Mouse (Mus musculus): ENCODE results near the gene Tmem136. TPM values are rescaled to one million over a fixed set of nuclear protein-coding genes. Genes with fewer than 3 reads are reported as not detected.

Gene Tmem136
- polyA plus RNA-seq, 1 experiment from 2014 or later, result 9.2 TPM

GRCm38 (mm10) chr9:43105664-43106361 is 10.6 kb downstream of the Tmem136 start:
- Histone ChIP-seq H3K9me3 (ENCODE audit: control insufficient read depth, low read length) (no peaks in the 10 kb centered on the region), H3K4me3 (ENCODE audit: low read length) (peak overlapping the region; percentile 85), H3K4me1 (ENCODE audit: control insufficient read depth, insufficient read depth, low read depth, low read length) (peaks cover 27% of the 10 kb centered on the region), H3K4me2 (ENCODE audit: low read length) (peak overlapping the region; percentile 88), H3K36me3 (ENCODE audit: control insufficient read depth, insufficient read depth, low read length) (peaks cover 9% of the 10 kb centered on the region; the same call in 1 of the 2 replicates), H3K9ac (ENCODE audit: low read depth, low read length) (peak overlapping the region; percentile 88), H3K27ac (ENCODE audit: low read depth, low read length) (peak overlapping the region; percentile 91), H3K27me3 (replicated peaks; ENCODE audit: control insufficient read depth, insufficient read depth, low read length) (no peaks in the 10 kb centered on the region)
- 0% methylated on average over 61 of the region's 91 CpGs for WGBS
- peak; percentile 86 for ATAC-seq

GRCm38 (mm10) chr9:43104873-43105663 is 11.3 kb downstream of the Tmem136 start:
- H3K4me3 ChIP-seq (ENCODE audit: low read length), result peak overlapping the region; percentile 85
- peak overlapping the region; percentile 91 for H3K27ac ChIP-seq (ENCODE audit: low read depth, low read length)
- WGBS, result under 1% methylated on average over 35 of the region's 40 CpGs
- H3K9ac ChIP-seq (ENCODE audit: low read depth, low read length), result peak overlapping the region; percentile 88
- H3K4me2 ChIP-seq (ENCODE audit: low read length), result peak overlapping the region; percentile 88
- H3K27me3 ChIP-seq (replicated peaks; ENCODE audit: control insufficient read depth, insufficient read depth, low read length), result no peaks in the 10 kb centered on the region
- no peaks in the 10 kb centered on the region for H3K9me3 ChIP-seq (ENCODE audit: control insufficient read depth, low read length)
- ATAC-seq, result no peak; the same call in 1 of the 2 replicates
- peaks cover 27% of the 10 kb centered on the region for H3K4me1 ChIP-seq (ENCODE audit: control insufficient read depth, insufficient read depth, low read depth, low read length)
- H3K36me3 ChIP-seq (ENCODE audit: control insufficient read depth, insufficient read depth, low read length), result peaks cover 2% of the 10 kb centered on the region; the same call in 1 of the 2 replicates

GRCm38 (mm10) chr9:43104526-43104872 is 11.9 kb downstream of the Tmem136 start:
- ATAC-seq, result no peak
- peak overlapping the region; percentile 88 for H3K9ac ChIP-seq (ENCODE audit: low read depth, low read length)
- 6% methylated on average over 4 of the region's 4 CpGs for WGBS
- H3K9me3 ChIP-seq (ENCODE audit: control insufficient read depth, low read length), result no peaks in the 10 kb centered on the region
- peak overlapping the region; percentile 85 for H3K4me3 ChIP-seq (ENCODE audit: low read length)
- H3K4me1 ChIP-seq (ENCODE audit: control insufficient read depth, insufficient read depth, low read depth, low read length), result peaks cover 29% of the 10 kb centered on the region
- H3K4me2 ChIP-seq (ENCODE audit: low read length), result peak overlapping the region; percentile 88
- H3K27me3 ChIP-seq (replicated peaks; ENCODE audit: control insufficient read depth, insufficient read depth, low read length), result no peaks in the 10 kb centered on the region
- 0 out of 2 replicates have a peak, but pooled peaks cover 2% of the 10 kb centered on the region for H3K36me3 ChIP-seq (ENCODE audit: control insufficient read depth, insufficient read depth, low read length)
- H3K27ac ChIP-seq (ENCODE audit: low read depth, low read length), result no peak overlapping the region; the same call in 1 of the 2 replicates

DNA sequence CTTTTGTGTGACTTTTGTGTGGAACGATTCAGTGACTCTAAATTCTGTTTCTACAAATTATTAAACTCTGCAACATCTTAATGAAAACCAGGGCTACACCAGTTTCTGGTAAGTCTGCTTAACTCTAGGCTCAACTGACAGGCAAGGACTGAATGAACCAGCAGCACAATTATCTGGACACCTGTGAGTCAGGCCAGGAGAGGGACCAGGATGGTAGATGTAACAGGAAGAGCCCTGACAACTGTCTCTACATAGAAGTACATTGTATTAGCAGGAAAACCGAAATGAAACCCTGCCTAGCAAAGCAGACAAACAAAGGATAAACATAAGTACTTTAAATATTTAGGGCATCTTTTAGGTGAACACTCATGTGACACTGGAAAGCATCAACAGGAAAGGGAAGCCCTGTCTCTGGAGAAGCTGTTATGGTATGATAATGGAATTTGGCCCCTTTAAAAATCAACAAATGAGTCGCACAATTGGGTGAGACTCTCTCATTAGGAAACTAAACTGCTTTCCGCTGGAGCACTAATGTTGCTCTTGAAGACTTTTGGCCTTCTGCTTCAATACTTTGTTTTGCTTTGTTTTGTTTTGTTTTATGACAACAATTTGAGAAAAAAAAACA is 12.6 kb downstream of the Tmem136 start:
- Histone ChIP-seq H3K36me3 (ENCODE audit: control insufficient read depth, insufficient read depth, low read length) (no peaks in the 10 kb centered on the region), H3K4me1 (ENCODE audit: control insufficient read depth, insufficient read depth, low read depth, low read length) (peaks cover 29% of the 10 kb centered on the region), H3K9ac (ENCODE audit: low read depth, low read length) (peak overlapping the region; percentile 9; the same call in 1 of the 2 replicates), H3K4me3 (ENCODE audit: low read length) (peak overlapping the region; percentile 85), H3K4me2 (ENCODE audit: low read length) (peak overlapping the region; percentile 88), H3K27me3 (replicated peaks; ENCODE audit: control insufficient read depth, insufficient read depth, low read length) (no peaks in the 10 kb centered on the region), H3K27ac (ENCODE audit: low read depth, low read length) (no peak overlapping the region), H3K9me3 (ENCODE audit: control insufficient read depth, low read length) (no peaks in the 10 kb centered on the region)
- ATAC-seq, result no peak
- WGBS, result 26% methylated on average over 4 of the region's 4 CpGs

- Histone ChIP-seq H3K4me1 (ENCODE audit: control insufficient read depth, insufficient read depth, low read depth, low read length) (peaks cover 29% of the 10 kb centered on the region), H3K4me2 (ENCODE audit: low read length) (peak overlapping the region; percentile 43), H3K27ac (ENCODE audit: low read depth, low read length) (no peak overlapping the region), H3K9ac (ENCODE audit: low read depth, low read length) (no peak overlapping the region), H3K27me3 (replicated peaks; ENCODE audit: control insufficient read depth, insufficient read depth, low read length) (no peaks in the 10 kb centered on the region), H3K4me3 (ENCODE audit: low read length) (no peak overlapping the region), H3K36me3 (ENCODE audit: control insufficient read depth, insufficient read depth, low read length) (no peaks in the 10 kb centered on the region), H3K9me3 (ENCODE audit: control insufficient read depth, low read length) (no peaks in the 10 kb centered on the region)
- 92% methylated on average over 2 of the region's 2 CpGs for WGBS
- no peak for ATAC-seq
Observed at GRCm38 (mm10) chr9:43102931-43103330, 13.4 kb downstream of the Tmem136 start.

DNA sequence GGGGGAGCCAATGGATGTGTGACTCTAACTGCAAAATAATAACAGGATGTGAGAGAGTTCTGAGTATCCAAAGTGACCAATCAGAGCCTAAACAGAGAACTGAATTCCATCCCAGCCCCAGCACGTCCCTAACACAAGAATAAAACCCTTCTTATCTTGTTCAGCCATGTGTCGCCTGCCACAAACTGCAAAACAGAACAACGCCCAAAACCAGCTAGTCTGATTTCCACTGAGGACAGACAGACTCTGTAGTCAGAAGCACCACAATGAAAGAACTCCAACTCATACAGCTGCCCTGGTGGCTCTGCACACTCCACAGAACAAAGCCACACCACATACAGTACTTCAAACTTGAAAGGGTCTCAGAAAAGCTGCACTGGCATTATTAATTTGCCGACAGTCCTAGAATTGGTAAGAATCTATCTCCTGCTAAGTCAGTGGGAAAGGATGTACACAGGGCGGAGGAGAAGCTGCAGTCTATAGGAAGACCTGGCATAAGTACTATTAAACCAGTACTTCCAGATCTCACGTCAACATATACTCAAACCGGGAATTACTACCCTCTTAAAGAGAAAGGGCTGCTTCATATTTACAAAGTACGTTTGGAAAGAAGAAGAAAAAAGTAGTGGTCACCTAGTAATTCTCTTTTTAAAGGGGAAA is 14.3 kb downstream of the Tmem136 start:
- 81% methylated on average over 8 of the region's 8 CpGs for WGBS
- H3K27me3 ChIP-seq (replicated peaks; ENCODE audit: control insufficient read depth, insufficient read depth, low read length), result no peaks in the 10 kb centered on the region
- H3K4me1 ChIP-seq (ENCODE audit: control insufficient read depth, insufficient read depth, low read depth, low read length), result peaks cover 28% of the 10 kb centered on the region
- no peaks in the 10 kb centered on the region for H3K36me3 ChIP-seq (ENCODE audit: control insufficient read depth, insufficient read depth, low read length)
- no peak overlapping the region for H3K4me3 ChIP-seq (ENCODE audit: low read length)
- ATAC-seq, result no peak
- peak overlapping the region; percentile 25; the same call in 1 of the 2 replicates for H3K4me2 ChIP-seq (ENCODE audit: low read length)
- no peak overlapping the region for H3K27ac ChIP-seq (ENCODE audit: low read depth, low read length)
- no peak overlapping the region for H3K9ac ChIP-seq (ENCODE audit: low read depth, low read length)
- no peaks in the 10 kb centered on the region for H3K9me3 ChIP-seq (ENCODE audit: control insufficient read depth, low read length)

GRCm38 (mm10) chr9:43098922-43099321 is 17.4 kb downstream of the Tmem136 start:
- H3K4me1 ChIP-seq (ENCODE audit: control insufficient read depth, insufficient read depth, low read depth, low read length), result peaks cover 18% of the 10 kb centered on the region
- no peak overlapping the region for H3K4me2 ChIP-seq (ENCODE audit: low read length)
- ATAC-seq, result no peak
- no peaks in the 10 kb centered on the region for H3K36me3 ChIP-seq (ENCODE audit: control insufficient read depth, insufficient read depth, low read length)
- no peak overlapping the region for H3K9ac ChIP-seq (ENCODE audit: low read depth, low read length)
- no peak overlapping the region for H3K27ac ChIP-seq (ENCODE audit: low read depth, low read length)
- no peaks in the 10 kb centered on the region for H3K9me3 ChIP-seq (ENCODE audit: control insufficient read depth, low read length)
- 55% methylated on average over 4 of the region's 4 CpGs for WGBS
- H3K4me3 ChIP-seq (ENCODE audit: low read length), result no peak overlapping the region
- no peaks in the 10 kb centered on the region for H3K27me3 ChIP-seq (replicated peaks; ENCODE audit: control insufficient read depth, insufficient read depth, low read length)

DNA sequence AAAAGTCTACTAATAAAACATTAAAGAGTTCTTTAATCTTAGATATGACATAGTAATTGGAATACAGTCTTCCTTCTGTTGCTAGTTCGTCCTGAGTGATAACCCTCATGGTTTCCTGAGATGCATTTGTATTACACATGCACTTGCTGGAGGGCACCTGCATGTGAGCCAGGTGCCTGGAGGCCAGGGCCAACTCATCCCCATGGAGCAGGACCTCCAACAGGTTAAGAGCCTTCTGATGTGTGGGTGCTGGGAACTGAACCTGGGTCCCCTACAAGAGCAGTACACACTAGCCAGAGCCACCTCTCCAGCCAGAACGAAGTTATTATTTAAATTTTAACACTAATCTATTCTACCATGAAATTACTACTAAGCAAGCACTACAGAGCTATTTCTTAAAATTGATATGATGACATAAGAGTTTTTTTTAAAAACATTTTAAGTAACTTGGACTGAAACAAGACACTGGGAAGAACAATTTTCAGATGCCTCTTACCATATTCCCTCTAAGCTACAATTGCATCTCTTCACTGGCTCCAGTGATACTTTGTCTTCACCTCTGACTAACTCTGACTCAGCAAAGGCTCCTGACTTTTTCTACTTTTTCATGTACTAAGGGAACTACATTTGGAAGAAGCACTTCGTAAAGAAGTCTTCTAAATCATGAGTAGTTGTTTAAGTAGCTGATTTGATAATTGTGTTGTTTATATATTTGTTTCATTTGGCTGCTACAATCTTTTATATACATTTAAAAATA is 18.4 kb downstream of the Tmem136 start:
- no peaks in the 10 kb centered on the region for H3K9me3 ChIP-seq (ENCODE audit: control insufficient read depth, low read length)
- no peaks in the 10 kb centered on the region for H3K27me3 ChIP-seq (replicated peaks; ENCODE audit: control insufficient read depth, insufficient read depth, low read length)
- no peak overlapping the region for H3K9ac ChIP-seq (ENCODE audit: low read depth, low read length)
- no peak overlapping the region for H3K4me3 ChIP-seq (ENCODE audit: low read length)
- H3K4me1 ChIP-seq (ENCODE audit: control insufficient read depth, insufficient read depth, low read depth, low read length), result peaks cover 13% of the 10 kb centered on the region
- no peak overlapping the region for H3K4me2 ChIP-seq (ENCODE audit: low read length)
- H3K27ac ChIP-seq (ENCODE audit: low read depth, low read length), result no peak overlapping the region
- no peaks in the 10 kb centered on the region for H3K36me3 ChIP-seq (ENCODE audit: control insufficient read depth, insufficient read depth, low read length)
- WGBS, result 95% methylated on average over 3 of the region's 3 CpGs
- ATAC-seq, result no peak
